Mouse (Mus musculus) kidney, adult 2 months (tissue): ENCODE measurements around the gene Mitf.

ENCODE experiments used
- CTCF ChIP-seq: fragments of 200-500 bp; conservative IDR thresholded peaks from 2 replicates; pipeline ENCODE4 v1.5.1; 2011; ENCODE audit warnings: low read depth, mild to moderate bottlenecking, control low read depth, low read length, moderate library complexity, mixed read lengths; ENCODE audit not compliant: insufficient read depth, insufficient read length
- POLR2A ChIP-seq: fragments of 200-500 bp; IDR thresholded peaks from one replicate; pipeline ENCODE4 v1.6.1; 2011; ENCODE audit warnings: low read depth, low read length, control low read depth

DNA sequence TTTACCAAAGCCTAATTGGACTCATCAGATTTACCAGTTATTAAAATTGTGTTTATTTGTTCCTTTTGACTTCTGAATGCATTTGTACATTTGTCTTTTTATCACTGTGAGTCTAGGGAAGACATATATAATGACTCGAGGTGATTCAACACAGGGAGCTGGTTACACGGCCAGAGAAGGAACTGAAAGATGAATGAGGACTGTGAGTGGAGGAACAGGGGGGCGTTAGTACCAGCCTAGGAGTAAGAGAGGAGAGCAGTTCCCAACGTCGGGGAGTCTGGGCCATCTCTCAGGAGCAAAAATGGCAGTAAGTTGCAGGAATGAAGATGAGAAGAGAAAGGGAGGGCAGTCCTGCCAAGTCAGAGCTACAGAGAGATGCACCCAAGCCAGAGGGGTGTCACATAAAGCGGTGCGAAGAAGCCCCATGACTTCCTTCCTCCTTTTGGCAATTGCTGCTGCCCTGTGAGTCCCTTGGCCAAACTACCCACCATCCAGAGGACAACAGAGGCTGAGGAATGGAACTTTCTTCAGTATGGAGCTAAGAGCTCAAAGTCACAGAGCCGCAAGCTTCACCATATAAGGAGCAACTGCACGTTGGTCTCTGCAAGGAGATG, 18.4 kb upstream of the Mitf start:
- TF ChIP-seq POLR2A, result no peak
- no peak for TF ChIP-seq CTCF
